In genomic region chr2:43479871-43480270, GRCm38 (mm10) we compare ENCODE assay signal across 15 mouse cellular contexts.
"Had no signal": no experiment of that assay in that cellular context is flagged by ENCODE, and none has a peak within 500 bp of the region (broad histone marks: within the 10 kb centered on the region; RNA-seq: fewer than 3 reads in every experiment).

No protein-coding gene starts in this region.

- H3K27me3 ChIP-seq: neural tube, embryonic 15.5 days; stomach, embryonic 15.5 days had no signal

- DNase-seq: retina, postnatal 1 day; right cerebral cortex, adult 18-20 months; right cerebral cortex, postnatal 14 days; right cerebral cortex, postnatal 25 days; right cerebral cortex, postnatal 4 days; spleen, adult 18-20 months; thymus, adult 18-20 months; thymus, adult 2 months; thymus, postnatal 14 days; thymus, postnatal 25 days; thymus, postnatal 36 days; thymus, postnatal 4 days had no signal

- H3K9me3 ChIP-seq: neural tube, embryonic 15.5 days; stomach, embryonic 15.5 days had no signal

- H3K9ac ChIP-seq: neural tube, embryonic 15.5 days; stomach, embryonic 15.5 days had no signal

- H3K4me1 ChIP-seq: neural tube, embryonic 15.5 days; stomach, embryonic 15.5 days had no signal

- H3K27ac ChIP-seq: neural tube, embryonic 15.5 days; stomach, embryonic 15.5 days; stomach, postnatal 0 days had no signal

- H3K4me3 ChIP-seq: neural tube, embryonic 15.5 days; stomach, embryonic 15.5 days had no signal

- H3K36me3 ChIP-seq: neural tube, embryonic 15.5 days; stomach, embryonic 15.5 days had no signal

- H3K4me2 ChIP-seq: neural tube, embryonic 15.5 days; stomach, embryonic 15.5 days had no signal
